Comparison of ENCODE assay signal across 16 mouse cellular contexts in genomic region chr11:67903756-67904155, GRCm38 (mm10). TPM values are rescaled to one million over a fixed set of nuclear protein-coding genes. Genes with fewer than 3 reads are reported as not detected.
"Had no signal": no experiment of that assay in that cellular context is flagged by ENCODE, and none has a peak within 500 bp of the region (broad histone marks: within the 10 kb centered on the region; RNA-seq: fewer than 3 reads in every experiment).

No protein-coding gene starts in this region.

- H3K27me3 ChIP-seq: neural tube, embryonic 15.5 days; stomach, embryonic 15.5 days had no signal

- H3K4me3 ChIP-seq: neural tube, embryonic 15.5 days; stomach, embryonic 15.5 days had no signal

- H3K9ac ChIP-seq: neural tube, embryonic 15.5 days; stomach, embryonic 15.5 days had no signal

- H3K36me3 ChIP-seq: neural tube, embryonic 15.5 days; stomach, embryonic 15.5 days had no signal

- H3K4me2 ChIP-seq: neural tube, embryonic 15.5 days; stomach, embryonic 15.5 days had no signal

- H3K9me3 ChIP-seq: neural tube, embryonic 15.5 days; stomach, embryonic 15.5 days had no signal

- H3K27ac ChIP-seq: neural tube, embryonic 15.5 days; stomach, embryonic 15.5 days; stomach, postnatal 0 days had no signal

- DNase-seq: retina, postnatal 1 day; right cerebral cortex, adult 18-20 months; right cerebral cortex, postnatal 14 days; right cerebral cortex, postnatal 25 days; right cerebral cortex, postnatal 4 days; spleen, adult 18-20 months; thymus, adult 18-20 months; thymus, adult 2 months; thymus, postnatal 14 days; thymus, postnatal 25 days; thymus, postnatal 36 days; thymus, postnatal 4 days had no signal

- H3K4me1 ChIP-seq: neural tube, embryonic 15.5 days; stomach, embryonic 15.5 days had no signal

RNA-seq across cellular contexts. Expression of gene Usp43, which starts 18.2 kb away (rescaled TPM):
- total RNA-seq: neutrophil, adult 5-6 weeks had no signal
